Mouse (Mus musculus) stomach, embryonic 15.5 days (tissue): Measurements from ENCODE around the gene Sgk1. TPM values are rescaled to one million over a fixed set of nuclear protein-coding genes. Genes with fewer than 3 reads are reported as not detected.

Experiments used
- ATAC-seq: fragments of 200-750 bp; cut with Nextera tagmentation; 2 replicates; pipeline ENCODE4 v1.8.0; 2017; ENCODE audit warnings: low read depth, moderate number of reproducible peaks, moderate TSS enrichment; ENCODE audit not compliant: insufficient read depth, low FRiP score
- H3K27ac ChIP-seq: fragments of 300-500 bp; sonication (generic); 2 replicates; pipeline ENCODE4 v1.5.1; 2015; ENCODE audit warnings: mild to moderate bottlenecking, inconsistent platforms
- H3K27me3 ChIP-seq: fragments of 300-500 bp; sonication (generic); replicated peaks from 2 replicates; pipeline ENCODE4 v1.6.1; 2015; ENCODE audit warnings: inconsistent platforms
- H3K36me3 ChIP-seq: fragments of 300-500 bp; sonication (generic); 2 replicates; pipeline ENCODE4 v1.6.1; 2015; ENCODE audit warnings: inconsistent platforms
- H3K4me1 ChIP-seq: fragments of 300-500 bp; sonication (generic); 2 replicates; pipeline ENCODE4 v1.6.1; 2015; ENCODE audit warnings: inconsistent platforms
- H3K4me2 ChIP-seq: fragments of 300-500 bp; sonication (generic); 2 replicates; pipeline ENCODE4 v1.6.1; 2015; ENCODE audit warnings: mild to moderate bottlenecking, inconsistent platforms
- H3K4me3 ChIP-seq: fragments of 300-500 bp; sonication (generic); replicated peaks from 2 replicates; pipeline ENCODE4 v1.5.1; 2015; ENCODE audit warnings: inconsistent platforms
- H3K9ac ChIP-seq: fragments of 300-500 bp; sonication (generic); 2 replicates; pipeline ENCODE4 v1.6.1; 2015; ENCODE audit warnings: inconsistent platforms
- H3K9me3 ChIP-seq: fragments of 300-500 bp; sonication (generic); 2 replicates; pipeline ENCODE4 v1.6.1; 2016; ENCODE audit warnings: inconsistent platforms
- WGBS: fragments of 180-500 bp; shearing (Covaris S2); methylation state at CpG from one replicate; pipeline ENCODE4 v1.1.7; 2015; 5-methylcytosine and 5-hydroxymethylcytosine counted together
- polyA plus RNA-seq: library from polyadenylated mRNA; unstranded; fragments of >200 nt; fragmentation: Nextera tagmentation; extraction: Ambion mirVana; gene quantifications from 2 replicates; pipeline ENCODE4 v1.2.1, GENCODE M21; 2015

The Sgk1 gene
- polyA plus RNA-seq, 1 experiment from 2014 or later = 31.2 TPM

- Histone ChIP-seq H3K36me3 (no peaks in the 10 kb centered on the region), H3K27me3 (no peaks in the 10 kb centered on the region), H3K9me3 (no peaks in the 10 kb centered on the region), H3K4me1 (no peaks in the 10 kb centered on the region), H3K4me3 (no peak overlapping the region), H3K27ac (no peak overlapping the region), H3K4me2 (no peak overlapping the region), H3K9ac (no peak overlapping the region)
- ATAC-seq = no peak
- 84% methylated on average over 2 of the region's 2 CpGs for WGBS
Observed at GRCm38 (mm10) chr10:21982303-21982702, 100.3 kb downstream of the Sgk1 start.

GRCm38 (mm10) chr10:21988489-21988888 lies 106.5 kb downstream of the Sgk1 start:
- no peak for ATAC-seq
- Histone ChIP-seq H3K9me3 (no peaks in the 10 kb centered on the region), H3K27ac (no peak overlapping the region), H3K4me3 (no peak overlapping the region), H3K36me3 (no peaks in the 10 kb centered on the region), H3K4me2 (no peak overlapping the region), H3K4me1 (peaks cover 3% of the 10 kb centered on the region; the same call in 1 of the 2 replicates), H3K27me3 (no peaks in the 10 kb centered on the region), H3K9ac (no peak overlapping the region)
- 77% methylated on average over 5 of the region's 5 CpGs for WGBS

GRCm38 (mm10) chr10:21991351-21991840 lies 109.4 kb downstream of the Sgk1 start:
- Histone ChIP-seq H3K9me3 (no peaks in the 10 kb centered on the region), H3K9ac (no peak overlapping the region), H3K27me3 (no peaks in the 10 kb centered on the region), H3K36me3 (no peaks in the 10 kb centered on the region), H3K27ac (no peak overlapping the region), H3K4me1 (peaks cover 7% of the 10 kb centered on the region; the same call in 1 of the 2 replicates), H3K4me3 (peak overlapping the region; percentile 20), H3K4me2 (peak overlapping the region; percentile 90)
- WGBS = 20% methylated on average over 17 of the region's 17 CpGs
- no peak for ATAC-seq

GRCm38 (mm10) chr10:21991986-21992833 lies 110.2 kb downstream of the Sgk1 start:
- peak overlapping the region; percentile 69; the same call in 1 of the 2 replicates for H3K27ac ChIP-seq
- H3K36me3 ChIP-seq = no peaks in the 10 kb centered on the region
- peak overlapping the region; percentile 77 for H3K4me3 ChIP-seq
- WGBS = 25% methylated on average over 17 of the region's 17 CpGs
- no peaks in the 10 kb centered on the region for H3K9me3 ChIP-seq
- no peak overlapping the region for H3K9ac ChIP-seq
- peaks cover 9% of the 10 kb centered on the region; the same call in 1 of the 2 replicates for H3K4me1 ChIP-seq
- H3K27me3 ChIP-seq = no peaks in the 10 kb centered on the region
- H3K4me2 ChIP-seq = peak overlapping the region; percentile 90
- no peak for ATAC-seq

- no peaks in the 10 kb centered on the region for H3K9me3 ChIP-seq
- H3K9ac ChIP-seq = no peak overlapping the region
- no peaks in the 10 kb centered on the region for H3K27me3 ChIP-seq
- peaks cover 9% of the 10 kb centered on the region; the same call in 1 of the 2 replicates for H3K4me1 ChIP-seq
- H3K4me2 ChIP-seq = peak overlapping the region; percentile 90
- 2% methylated on average over 30 of the region's 30 CpGs for WGBS
- peak overlapping the region; percentile 77 for H3K4me3 ChIP-seq
- ATAC-seq = no peak
- H3K36me3 ChIP-seq = no peaks in the 10 kb centered on the region
- H3K27ac ChIP-seq = peak overlapping the region; percentile 69; the same call in 1 of the 2 replicates
Observed at GRCm38 (mm10) chr10:21992834-21993514, 111.0 kb downstream of the Sgk1 start.

- Histone ChIP-seq H3K9ac (peak overlapping the region; percentile 69), H3K4me1 (peaks cover 11% of the 10 kb centered on the region; the same call in 1 of the 2 replicates), H3K27ac (peak overlapping the region; percentile 94), H3K9me3 (no peaks in the 10 kb centered on the region), H3K4me3 (peak overlapping the region; percentile 77), H3K36me3 (0 out of 2 replicates have a peak, but pooled peaks cover 3% of the 10 kb centered on the region), H3K27me3 (no peaks in the 10 kb centered on the region), H3K4me2 (peak overlapping the region; percentile 90)
- under 1% methylated on average over 60 of the region's 60 CpGs for WGBS
- peak; percentile 56 for ATAC-seq
Observed at GRCm38 (mm10) chr10:21993515-21994373, 111.8 kb downstream of the Sgk1 start.

GRCm38 (mm10) chr10:21994431-21994914 lies 112.5 kb downstream of the Sgk1 start:
- peak overlapping the region; percentile 90 for H3K4me2 ChIP-seq
- H3K36me3 ChIP-seq = 0 out of 2 replicates have a peak, but pooled peaks cover 3% of the 10 kb centered on the region
- no peaks in the 10 kb centered on the region for H3K9me3 ChIP-seq
- H3K27ac ChIP-seq = peak overlapping the region; percentile 94
- peak overlapping the region; percentile 77 for H3K4me3 ChIP-seq
- WGBS = under 1% methylated on average over 39 of the region's 40 CpGs
- ATAC-seq = peak; percentile 94
- peak overlapping the region; percentile 69 for H3K9ac ChIP-seq
- peaks cover 14% of the 10 kb centered on the region; the same call in 1 of the 2 replicates for H3K4me1 ChIP-seq
- H3K27me3 ChIP-seq = no peaks in the 10 kb centered on the region

GRCm38 (mm10) chr10:21995221-21995620 lies 113.2 kb downstream of the Sgk1 start:
- no peak overlapping the region for H3K9ac ChIP-seq
- no peak overlapping the region for H3K27ac ChIP-seq
- H3K4me2 ChIP-seq = peak overlapping the region; percentile 90
- peak overlapping the region; percentile 77 for H3K4me3 ChIP-seq
- 0 out of 2 replicates have a peak, but pooled peaks cover 3% of the 10 kb centered on the region for H3K36me3 ChIP-seq
- H3K27me3 ChIP-seq = no peaks in the 10 kb centered on the region
- ATAC-seq = no peak
- H3K9me3 ChIP-seq = no peaks in the 10 kb centered on the region
- peaks cover 14% of the 10 kb centered on the region; the same call in 1 of the 2 replicates for H3K4me1 ChIP-seq
- 6% methylated on average over 12 of the region's 12 CpGs for WGBS

GRCm38 (mm10) chr10:21995661-21996308 lies 113.8 kb downstream of the Sgk1 start:
- H3K27ac ChIP-seq = no peak overlapping the region

GRCm38 (mm10) chr10:21996660-21997447 lies 114.9 kb downstream of the Sgk1 start:
- no peaks in the 10 kb centered on the region for H3K9me3 ChIP-seq
- H3K27me3 ChIP-seq = no peaks in the 10 kb centered on the region
- H3K36me3 ChIP-seq = 0 out of 2 replicates have a peak, but pooled peaks cover 3% of the 10 kb centered on the region
- 87% methylated on average over 14 of the region's 14 CpGs for WGBS
- H3K4me1 ChIP-seq = peaks cover 10% of the 10 kb centered on the region; the same call in 1 of the 2 replicates
- peak overlapping the region; percentile 21; the same call in 1 of the 2 replicates for H3K4me3 ChIP-seq
- H3K27ac ChIP-seq = no peak overlapping the region
- H3K9ac ChIP-seq = no peak overlapping the region
- peak overlapping the region; percentile 29 for H3K4me2 ChIP-seq
- ATAC-seq = no peak

More at GRCm38 (mm10) chr10:21995661-21996308, 113.8 kb downstream of the Sgk1 start:
- no peaks in the 10 kb centered on the region for H3K9me3 ChIP-seq
- peaks cover 14% of the 10 kb centered on the region; the same call in 1 of the 2 replicates for H3K4me1 ChIP-seq
- H3K4me2 ChIP-seq = peak overlapping the region; percentile 41
- no peak overlapping the region for H3K9ac ChIP-seq
- 0 out of 2 replicates have a peak, but pooled peaks cover 3% of the 10 kb centered on the region for H3K36me3 ChIP-seq
- H3K4me3 ChIP-seq = peak overlapping the region; percentile 21
- 52% methylated on average over 11 of the region's 11 CpGs for WGBS
- ATAC-seq = no peak
- no peaks in the 10 kb centered on the region for H3K27me3 ChIP-seq
